Mouse (Mus musculus): ENCODE results near the gene Tanc1.

- TF ChIP-seq GATA1 (IDR thresholded peaks at IDR 0.05; ENCODE audit: borderline replicate concordance, low read length) (no peak), FLI1 (IDR thresholded peaks at IDR 0.05; ENCODE audit: low read length) (no peak)
These were observed 232.0 kb downstream of the Tanc1 start for GRCm38 (mm10) chr2:59843848-59844247.
